Mouse (Mus musculus) ES-E14 (cell line): ENCODE measurements around the gene 4930407I10Rik. TPM values are rescaled to one million over a fixed set of nuclear protein-coding genes. Genes with fewer than 3 reads are reported as not detected.
A peak's percentile ranks its signal among the peaks of the same experiment; 100 is the strongest.

ENCODE experiments used
- DNase-seq: peaks from one replicate; pipeline ENCODE4 v3.0.0-alpha.2; 2013; ENCODE audit warnings: low read depth, low spot score
- H3K27ac ChIP-seq: 2 replicates; pipeline ENCODE4 v1.5.1; 2012; ENCODE audit warnings: low read depth, mild to moderate bottlenecking, low read length, moderate library complexity, mixed read lengths; ENCODE audit not compliant: poor library complexity, insufficient read depth, severe bottlenecking
- H3K36me3 ChIP-seq: 2 replicates; pipeline ENCODE4 v1.6.1; 2012; ENCODE audit warnings: mild to moderate bottlenecking, low read length, moderate library complexity, mixed read lengths; ENCODE audit not compliant: control insufficient read depth, poor library complexity, insufficient read depth, severe bottlenecking
- H3K4me1 ChIP-seq, 2 experiments: fragments of 150-350 bp in 1 of 2; sonication (generic) in 1 of 2; 2 replicates each; pipeline ENCODE4 v1.6.1; 2012; ENCODE audit warnings: low read length in 2 of 2, mild to moderate bottlenecking in 1 of 2, mixed read lengths in 1 of 2; ENCODE audit not compliant: control insufficient read depth in 2 of 2, insufficient read depth in 2 of 2, poor library complexity in 1 of 2
- H3K4me3 ChIP-seq, 2 experiments: fragments of 150-350 bp in 1 of 2; sonication (generic) in 1 of 2; 2 replicates each; pipeline ENCODE4 v1.5.1; 2012; ENCODE audit warnings: low read length in 2 of 2, low read depth in 1 of 2, mild to moderate bottlenecking in 1 of 2, mixed read lengths in 1 of 2; ENCODE audit not compliant: insufficient read depth in 1 of 2, poor library complexity in 1 of 2, severe bottlenecking in 1 of 2
- H3K9ac ChIP-seq: 2 replicates; pipeline ENCODE4 v1.6.1; 2012; ENCODE audit warnings: low read depth, mild to moderate bottlenecking, low read length, mixed read lengths; ENCODE audit not compliant: poor library complexity, insufficient read depth, severe bottlenecking
- H3K9me3 ChIP-seq: fragments of 150-350 bp; sonication (generic); 2 replicates; pipeline ENCODE4 v1.6.1; 2012; ENCODE audit warnings: low read depth, mild to moderate bottlenecking, low read length; ENCODE audit not compliant: control insufficient read depth, insufficient read depth
- CHD2 ChIP-seq: IDR thresholded peaks from 2 replicates; pipeline ENCODE4 v1.6.1; 2014; ENCODE audit warnings: mild to moderate bottlenecking, low read depth, low read length, inconsistent platforms
- HCFC1 ChIP-seq: IDR thresholded peaks from 2 replicates; pipeline ENCODE4 v1.6.1; 2012; ENCODE audit warnings: low read length, inconsistent platforms, borderline replicate concordance; ENCODE audit not compliant: insufficient read depth
- MAFK ChIP-seq: IDR thresholded peaks from 2 replicates; pipeline ENCODE4 v1.6.1; 2014; ENCODE audit warnings: mild to moderate bottlenecking, low read depth, low read length, inconsistent platforms; ENCODE audit not compliant: insufficient read depth
- ZC3H11A ChIP-seq: IDR thresholded peaks from 2 replicates; pipeline ENCODE4 v1.6.1; 2012; ENCODE audit warnings: low read depth, mild to moderate bottlenecking, inconsistent platforms, low read length, borderline replicate concordance
- ZNF384 ChIP-seq: IDR thresholded peaks from 2 replicates; pipeline ENCODE4 v1.6.1; 2012; ENCODE audit warnings: low read depth, low read length, inconsistent platforms
- in situ Hi-C, 2 experiments: fragments of 600-800 bp; cut with MboI; formaldehyde crosslinking; loops; one replicate each; pipeline ENCODE4 v1.15.1; 2025; ENCODE audit warnings: low sequenced_read_pairs in 2 of 2, inconsistent platforms in 1 of 2; ENCODE audit not compliant: unreplicated experiment in 2 of 2
- total RNA-seq: library from RNA; depleted of rRNA; stranded (reverse); fragments of 300-350 nt; gene quantifications from 2 replicates; pipeline ENCODE4 v1.2.3, GENCODE M21; 2012; rRNA removed

The 4930407I10Rik gene
- total RNA-seq, 1 experiment = not detected

DNA sequence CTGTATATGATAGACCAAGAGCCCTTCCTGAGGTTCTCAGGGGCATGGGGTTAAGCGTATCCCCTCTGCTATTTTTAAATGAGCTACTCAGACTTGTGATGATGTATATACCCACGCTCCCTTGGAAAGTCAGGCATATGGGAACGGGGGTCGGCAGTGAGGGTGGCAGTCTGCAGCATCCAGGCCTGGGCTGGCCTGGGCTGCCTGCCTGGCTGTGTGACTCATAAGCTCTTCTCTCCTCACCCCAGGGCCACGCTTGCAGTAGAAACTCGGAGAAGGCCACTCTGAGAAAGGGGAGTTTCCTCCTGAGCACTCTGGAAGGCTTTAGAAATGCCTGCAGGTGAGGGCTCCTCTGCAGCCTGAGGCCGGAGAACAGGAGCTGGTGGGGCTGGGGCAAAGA lies 32.1 kb downstream of the 4930407I10Rik start:
- in situ Hi-C loops = no loop called here
- no peak overlapping the region for H3K4me3 ChIP-seq
- H3K9me3 ChIP-seq = no peaks in the 10 kb centered on the region
- no peak for DNase-seq
- no peaks in the 10 kb centered on the region; a peak in 1 of 4 replicates for H3K4me1 ChIP-seq
- no peak overlapping the region for H3K27ac ChIP-seq
- H3K36me3 ChIP-seq = no peaks in the 10 kb centered on the region
- TF ChIP-seq ZNF384 (no peak), CHD2 (no peak), ZC3H11A (no peak), HCFC1 (no peak), MAFK (no peak)
- no peak overlapping the region for H3K9ac ChIP-seq

- in situ Hi-C loops = no loop called here
- TF ChIP-seq ZC3H11A = peak; percentile 62; the same call in 1 of the 2 replicates
- TF ChIP-seq ZNF384 = no peak
- Histone ChIP-seq H3K4me3 (no peak overlapping the region), H3K9ac (no peak overlapping the region), H3K4me1 (no peaks in the 10 kb centered on the region), H3K36me3 (no peaks in the 10 kb centered on the region), H3K9me3 (no peaks in the 10 kb centered on the region), H3K27ac (no peak overlapping the region)
- DNase-seq = peak; percentile 62
Measured at GRCm38 (mm10) chr15:82106953-82107555, 48.1 kb downstream of the 4930407I10Rik start.

Other genes with a start within 250 kb of the 4930407I10Rik start
- gene Tob2, start 200.4 kb upstream of the 4930407I10Rik start, total RNA-seq = 16.7 and 20.9 TPM in 2 replicates
- gene Phf5a, start 187.2 kb upstream of the 4930407I10Rik start, total RNA-seq = 112 and 157 TPM in 2 replicates
- gene Aco2, start 186.8 kb upstream of the 4930407I10Rik start, total RNA-seq = 444 and 478 TPM in 2 replicates
- 72.4 and 83.7 TPM in 2 replicates for gene Polr3h, start 132.9 kb upstream of the 4930407I10Rik start, total RNA-seq
- 1.2 TPM in 2 replicates for gene Csdc2, start 122.4 kb upstream of the 4930407I10Rik start, total RNA-seq
- 299 and 342 TPM in 2 replicates for gene Pmm1, start 98.2 kb upstream of the 4930407I10Rik start, total RNA-seq
- 29.9 and 41.1 TPM in 2 replicates for gene 1700029P11Rik, start 78.6 kb upstream of the 4930407I10Rik start, total RNA-seq
- 69.1 and 84.6 TPM in 2 replicates for gene Xrcc6, start 71.3 kb upstream of the 4930407I10Rik start, total RNA-seq
- 8.8 and 15.9 TPM in 2 replicates for gene Desi1, start 25.3 kb upstream of the 4930407I10Rik start, total RNA-seq
- gene Snu13, start 11.6 kb upstream of the 4930407I10Rik start, total RNA-seq = 212 and 293 TPM in 2 replicates
- gene Mei1, start 10.8 kb downstream of the 4930407I10Rik start, total RNA-seq = 0.40 and 0.42 TPM in 2 replicates
- gene Ccdc134, start 68.8 kb downstream of the 4930407I10Rik start, total RNA-seq = 28.8 and 31.7 TPM in 2 replicates
- gene Srebf2, start 88.0 kb downstream of the 4930407I10Rik start, total RNA-seq = 173 and 211 TPM in 2 replicates
- 4.1 and 4.3 TPM in 2 replicates for gene Shisa8, start 153.7 kb downstream of the 4930407I10Rik start, total RNA-seq
- 1.7 and 2.3 TPM in 2 replicates for gene Tnfrsf13c, start 165.2 kb downstream of the 4930407I10Rik start, total RNA-seq
- 58.2 and 80.0 TPM in 2 replicates for gene Cenpm, start 185.6 kb downstream of the 4930407I10Rik start, total RNA-seq
- gene 1500009C09Rik, start 193.2 kb downstream of the 4930407I10Rik start, total RNA-seq = 1.0 and 1.2 TPM in 2 replicates
- gene Sept3, start 215.7 kb downstream of the 4930407I10Rik start, total RNA-seq = 5.9 and 8.2 TPM in 2 replicates
- 2.0 and 2.1 TPM in 2 replicates for gene Wbp2nl, start 239.8 kb downstream of the 4930407I10Rik start, total RNA-seq